Comparison of ENCODE assay signal across 18 mouse cellular contexts in the genomic region with DNA sequence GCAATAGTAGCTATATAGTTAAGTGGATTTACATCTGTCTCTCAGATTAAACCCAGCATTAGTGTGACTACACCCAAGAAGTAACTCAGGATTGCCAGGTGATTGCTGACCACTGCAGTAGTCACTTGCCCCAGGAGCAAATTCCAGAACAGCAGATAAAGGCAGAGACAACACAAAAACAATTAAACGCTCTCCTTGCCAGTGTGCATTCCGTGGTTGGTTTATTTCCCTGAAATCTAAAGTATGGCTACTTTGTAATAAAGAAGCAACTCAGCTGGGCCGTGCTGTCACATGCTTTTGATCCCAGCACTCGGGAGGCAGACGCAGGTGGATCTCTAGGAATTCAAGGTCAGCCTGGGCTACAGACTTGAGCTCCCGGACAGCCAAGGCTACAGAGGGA. TPM values are rescaled to one million over a fixed set of nuclear protein-coding genes. Genes with fewer than 3 reads are reported as not detected.
A peak's percentile ranks its signal among the peaks of the same experiment; 100 is the strongest.
DNase-seq lines count a peak whose midpoint lies in the region; ATAC-seq and TF ChIP-seq lines count a peak whose summit lies in the region.
"Had no signal": no experiment of that assay in that cellular context is flagged by ENCODE, and none has a peak within 500 bp of the region (broad histone marks: within the 10 kb centered on the region; RNA-seq: fewer than 3 reads in every experiment).

No protein-coding gene starts in this region.

- no peak for DNase-seq in heart, postnatal 10 days
- DNase-seq in embryonic facial prominence, embryonic 10.5 days (ENCODE audit: low spot score), result no peak
- no peak for DNase-seq in midbrain, embryonic 11.5 days (ENCODE audit: low spot score, missing footprints)
- DNase-seq: cerebellum, adult 11-12 months; gastrocnemius, postnatal 25 days; kidney, adult 18-20 months; kidney, postnatal 25 days; left cerebral cortex, postnatal 4 days; right cerebral cortex, postnatal 4 days had no signal

- peak overlapping the region; percentile 95; the same call in 1 of the 2 replicates for H3K4me2 ChIP-seq in heart, embryonic 16.5 days (ENCODE audit: low read depth, low read length)
- H3K4me2 ChIP-seq in intestine, postnatal 0 days (replicated peaks; ENCODE audit: low read depth), result no peak overlapping the region; the same call in 1 of the 2 replicates
- no peak overlapping the region for H3K4me2 ChIP-seq in stomach, embryonic 15.5 days
- no peak overlapping the region for H3K4me2 ChIP-seq in midbrain, embryonic 11.5 days
- H3K4me2 ChIP-seq: embryonic facial prominence, embryonic 12.5 days; hindbrain, embryonic 13.5 days; neural tube, embryonic 13.5 days had no signal

- peak overlapping the region; percentile 97 for H3K27ac ChIP-seq in heart, embryonic 16.5 days (ENCODE audit: low read length)
- H3K27ac ChIP-seq in intestine, postnatal 0 days (ENCODE audit: low read depth, low read length), result peak overlapping the region; percentile 79
- H3K27ac ChIP-seq in stomach, embryonic 15.5 days, result 0 out of 2 replicates have a peak overlapping the region, but pooled peaks have one; percentile 8
- H3K27ac ChIP-seq in embryonic facial prominence, embryonic 10.5 days (replicated peaks), result no peak overlapping the region
- H3K27ac ChIP-seq in midbrain, embryonic 11.5 days (ENCODE audit: low read depth, low read length), result no peak overlapping the region
- H3K27ac ChIP-seq: embryonic facial prominence, embryonic 12.5 days; hindbrain, embryonic 13.5 days; lung, embryonic 15.5 days; neural tube, embryonic 13.5 days had no signal

- ATAC-seq in heart, embryonic 16.5 days (replicated peaks; ENCODE audit: extremely low read depth, insufficient read depth, low FRiP score), result no peak
- no peak for ATAC-seq in megakaryocyte, adult 5-6 weeks (ENCODE audit: poor library complexity, severe bottlenecking)
- peak; percentile 23; the same call in 1 of the 2 replicates for ATAC-seq in intestine, postnatal 0 days
- no peak for ATAC-seq in stomach, embryonic 15.5 days (ENCODE audit: insufficient read depth, low FRiP score, low read depth)
- ATAC-seq in midbrain, embryonic 11.5 days (ENCODE audit: low FRiP score), result no peak

- intact Hi-C loops in heart, postnatal 10 days (cut with DNase I), result loop anchor here (5.0 kb wide), 1 partner anchor 39 kb away; no protein-coding TSS in a partner anchor

- H3K27me3 ChIP-seq in heart, embryonic 16.5 days (ENCODE audit: control insufficient read depth, insufficient read depth, low read length), result no peaks in the 10 kb centered on the region
- H3K27me3 ChIP-seq in megakaryocyte, embryonic 14.5 days (replicated peaks), result no peaks in the 10 kb centered on the region
- no peaks in the 10 kb centered on the region for H3K27me3 ChIP-seq in intestine, postnatal 0 days (replicated peaks; ENCODE audit: control insufficient read depth, insufficient read depth, low read length)
- no peaks in the 10 kb centered on the region for H3K27me3 ChIP-seq in stomach, embryonic 15.5 days (replicated peaks)
- 0 out of 2 replicates have a peak, but pooled peaks cover 6% of the 10 kb centered on the region for H3K27me3 ChIP-seq in embryonic facial prominence, embryonic 10.5 days (replicated peaks; ENCODE audit: low read depth, poor library complexity, severe bottlenecking)
- H3K27me3 ChIP-seq in midbrain, embryonic 11.5 days (ENCODE audit: control insufficient read depth, insufficient read depth, low read length), result peaks cover 5% of the 10 kb centered on the region; the same call in 1 of the 2 replicates
- H3K27me3 ChIP-seq: embryonic facial prominence, embryonic 12.5 days; lung, embryonic 15.5 days had no signal

- peak overlapping the region; percentile 47; the same call in 1 of the 2 replicates for H3K9ac ChIP-seq in heart, embryonic 16.5 days (ENCODE audit: low read length)
- H3K9ac ChIP-seq in intestine, postnatal 0 days (ENCODE audit: low read depth, low read length), result no peak overlapping the region
- no peak overlapping the region for H3K9ac ChIP-seq in stomach, embryonic 15.5 days
- H3K9ac ChIP-seq in midbrain, embryonic 11.5 days (ENCODE audit: low read length), result no peak overlapping the region
- H3K9ac ChIP-seq: embryonic facial prominence, embryonic 12.5 days; hindbrain, embryonic 13.5 days; lung, embryonic 15.5 days; neural tube, embryonic 13.5 days had no signal

- H3K4me1 ChIP-seq in heart, embryonic 16.5 days (ENCODE audit: control insufficient read depth, insufficient read depth, low read length), result peaks cover 70% of the 10 kb centered on the region
- H3K4me1 ChIP-seq in megakaryocyte, embryonic 14.5 days, result peaks cover 95% of the 10 kb centered on the region
- H3K4me1 ChIP-seq in intestine, postnatal 0 days (replicated peaks; ENCODE audit: control insufficient read depth, insufficient read depth, low read length), result peaks cover 40% of the 10 kb centered on the region
- peaks cover 62% of the 10 kb centered on the region for H3K4me1 ChIP-seq in stomach, embryonic 15.5 days
- H3K4me1 ChIP-seq in embryonic facial prominence, embryonic 10.5 days, result peaks cover 80% of the 10 kb centered on the region
- peaks cover 9% of the 10 kb centered on the region for H3K4me1 ChIP-seq in midbrain, embryonic 11.5 days (ENCODE audit: control insufficient read depth, insufficient read depth, low read length)

- WGBS in heart, embryonic 16.5 days, result 43% methylated on average over 6 of the region's 6 CpGs
- 39% methylated on average over 6 of the region's 6 CpGs for WGBS in intestine, postnatal 0 days
- WGBS in stomach, embryonic 15.5 days, result 73% methylated on average over 6 of the region's 6 CpGs
- WGBS in embryonic facial prominence, embryonic 10.5 days, result 75% methylated on average over 6 of the region's 6 CpGs
- 75% methylated on average over 6 of the region's 6 CpGs for WGBS in midbrain, embryonic 11.5 days

- no peak overlapping the region for H3K4me3 ChIP-seq in heart, embryonic 16.5 days (ENCODE audit: low read length)
- peak overlapping the region; percentile 28 for H3K4me3 ChIP-seq in megakaryocyte, embryonic 14.5 days (replicated peaks)
- no peak overlapping the region for H3K4me3 ChIP-seq in intestine, postnatal 0 days (ENCODE audit: low read depth, low read length)
- no peak overlapping the region for H3K4me3 ChIP-seq in stomach, embryonic 15.5 days (replicated peaks)
- no peak overlapping the region for H3K4me3 ChIP-seq in embryonic facial prominence, embryonic 10.5 days
- H3K4me3 ChIP-seq in midbrain, embryonic 11.5 days (ENCODE audit: low read depth, low read length), result no peak overlapping the region
- H3K4me3 ChIP-seq: embryonic facial prominence, embryonic 12.5 days; hindbrain, embryonic 13.5 days; lung, embryonic 15.5 days; neural tube, embryonic 13.5 days had no signal

- no peak for TF ChIP-seq CTCF in intestine, postnatal 0 days (IDR thresholded peaks at IDR 0.05; ENCODE audit: low read depth)

- H3K36me3 ChIP-seq in heart, embryonic 16.5 days (ENCODE audit: control insufficient read depth, insufficient read depth), result no peaks in the 10 kb centered on the region
- peaks cover 24% of the 10 kb centered on the region for H3K36me3 ChIP-seq in megakaryocyte, embryonic 14.5 days (replicated peaks; ENCODE audit: low read length)
- no peaks in the 10 kb centered on the region for H3K36me3 ChIP-seq in intestine, postnatal 0 days (ENCODE audit: control insufficient read depth, insufficient read depth)
- no peaks in the 10 kb centered on the region for H3K36me3 ChIP-seq in stomach, embryonic 15.5 days
- no peaks in the 10 kb centered on the region for H3K36me3 ChIP-seq in embryonic facial prominence, embryonic 10.5 days (replicated peaks)
- no peaks in the 10 kb centered on the region for H3K36me3 ChIP-seq in midbrain, embryonic 11.5 days (ENCODE audit: control insufficient read depth, insufficient read depth, low read length)
- H3K36me3 ChIP-seq: embryonic facial prominence, embryonic 12.5 days; hindbrain, embryonic 13.5 days; lung, embryonic 15.5 days; neural tube, embryonic 13.5 days had no signal

- H3K9me3 ChIP-seq in heart, embryonic 16.5 days (replicated peaks; ENCODE audit: control insufficient read depth, low read length), result no peaks in the 10 kb centered on the region
- no peaks in the 10 kb centered on the region for H3K9me3 ChIP-seq in megakaryocyte, embryonic 14.5 days
- no peaks in the 10 kb centered on the region for H3K9me3 ChIP-seq in intestine, postnatal 0 days (ENCODE audit: control insufficient read depth)
- no peaks in the 10 kb centered on the region for H3K9me3 ChIP-seq in stomach, embryonic 15.5 days
- no peaks in the 10 kb centered on the region for H3K9me3 ChIP-seq in embryonic facial prominence, embryonic 10.5 days
- no peaks in the 10 kb centered on the region for H3K9me3 ChIP-seq in midbrain, embryonic 11.5 days (ENCODE audit: control insufficient read depth, low read length)
- H3K9me3 ChIP-seq: embryonic facial prominence, embryonic 12.5 days; hindbrain, embryonic 13.5 days; lung, embryonic 15.5 days; neural tube, embryonic 13.5 days had no signal

RNA-seq across cellular contexts. Expression of a gene that starts 59.7 kb away (rescaled TPM):
- polyA plus RNA-seq in heart, embryonic 16.5 days (2015; fragmentation: Nextera tagmentation; extraction: Ambion mirVana), result 156 TPM in 2 replicates
- 100 to 1,000 TPM; 172 to 186 TPM for total RNA-seq in heart, postnatal 10 days (2021)
- 1.9 and 12.2 TPM in 2 replicates for polyA plus RNA-seq in megakaryocyte, embryonic 14.5 days (2012; ENCODE audit: insufficient read depth, low replicate concordance)
- 123 and 128 TPM in 2 replicates for total RNA-seq in megakaryocyte, adult 5-6 weeks (2015)
- 228 and 254 TPM in 2 replicates for total RNA-seq in megakaryocyte, adult 5-6 weeks (2017)
- 79.2 and 85.3 TPM in 2 replicates for polyA plus RNA-seq in intestine, postnatal 0 days (2015; fragmentation: Nextera tagmentation; extraction: Ambion mirVana)
- 64.9 and 65.4 TPM in 2 replicates for polyA plus RNA-seq in stomach, embryonic 15.5 days (2015; fragmentation: Nextera tagmentation; extraction: Ambion mirVana)
- 22.5 and 25.7 TPM in 2 replicates for polyA plus RNA-seq in embryonic facial prominence, embryonic 10.5 days (2016; fragmentation: Nextera tagmentation; extraction: Ambion mirVana)
- 20.2 and 21.1 TPM in 2 replicates for polyA plus RNA-seq in midbrain, embryonic 11.5 days (2014; fragmentation: Nextera tagmentation; extraction: Ambion mirVana)

Comparison
In these comparisons a context has a peak if more than half of its experiments do, and no peak if none do; other contexts are left out.
1. H3K27ac ChIP-seq: peak in heart, embryonic 16.5 days (single experiment), intestine, postnatal 0 days (single experiment) and stomach, embryonic 15.5 days (single experiment); none in embryonic facial prominence, embryonic 10.5 days (single experiment) and midbrain, embryonic 11.5 days (single experiment).